Mouse (Mus musculus) gastrocnemius, adult 2 months (tissue): ENCODE data around the gene Fpgt. TPM values are rescaled to one million over a fixed set of nuclear protein-coding genes. Genes with fewer than 3 reads are reported as not detected.

Experiments used
- DNase-seq: peaks from one replicate; pipeline ENCODE4 v3.0.0; 2022
- H3K27ac ChIP-seq: fragments of 200-600 bp; 2 replicates; pipeline ENCODE4 v1.8.1; 2022; ENCODE audit warnings: mild to moderate bottlenecking
- H3K4me3 ChIP-seq: fragments of 200-600 bp; 2 replicates; pipeline ENCODE4 v1.8.1; 2022; ENCODE audit warnings: mild to moderate bottlenecking, moderate library complexity
- CTCF ChIP-seq: fragments of 200-600 bp; IDR thresholded peaks from 2 replicates; pipeline ENCODE4 v1.8.1; 2022; ENCODE audit warnings: antibody characterized with exemption, mild to moderate bottlenecking, moderate library complexity
- intact Hi-C: fragments of 180-260 bp; cut with DNase I; formaldehyde crosslinking; loops from one replicate; pipeline ENCODE4 v1.15.1; 2025
- total RNA-seq, 2 experiments: library from RNA; stranded (reverse); gene quantifications; 2 replicates each; pipeline ENCODE4 v1.2.3; 2021

Fpgt gene
- total RNA-seq, 2 experiments from 2014 or later, result 8.2 to 9.1 TPM

DNA sequence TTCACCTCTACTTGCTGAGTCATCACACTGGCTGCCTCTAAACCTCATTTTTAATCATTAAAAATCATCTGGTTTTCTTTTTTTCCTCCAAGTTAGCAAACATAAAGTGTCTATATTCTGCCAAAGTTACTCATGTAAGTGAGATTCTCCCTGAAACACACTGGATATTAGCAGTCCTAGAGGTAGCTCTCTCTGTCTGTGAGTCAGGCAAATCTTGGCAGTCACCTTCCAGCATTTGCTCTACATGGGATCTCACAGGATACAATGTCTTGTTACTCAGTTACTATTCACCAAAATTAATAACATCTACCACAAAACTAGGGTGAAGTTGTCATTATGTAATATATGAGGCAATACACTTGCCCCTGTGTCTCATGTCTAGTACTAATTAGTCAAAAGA, 41.2 kb downstream of the Fpgt start:
- TF ChIP-seq CTCF, result no peak
- no peak overlapping the region for H3K4me3 ChIP-seq
- intact Hi-C loops, result no loop called here
- no peak for DNase-seq
- no peak overlapping the region for H3K27ac ChIP-seq

DNA sequence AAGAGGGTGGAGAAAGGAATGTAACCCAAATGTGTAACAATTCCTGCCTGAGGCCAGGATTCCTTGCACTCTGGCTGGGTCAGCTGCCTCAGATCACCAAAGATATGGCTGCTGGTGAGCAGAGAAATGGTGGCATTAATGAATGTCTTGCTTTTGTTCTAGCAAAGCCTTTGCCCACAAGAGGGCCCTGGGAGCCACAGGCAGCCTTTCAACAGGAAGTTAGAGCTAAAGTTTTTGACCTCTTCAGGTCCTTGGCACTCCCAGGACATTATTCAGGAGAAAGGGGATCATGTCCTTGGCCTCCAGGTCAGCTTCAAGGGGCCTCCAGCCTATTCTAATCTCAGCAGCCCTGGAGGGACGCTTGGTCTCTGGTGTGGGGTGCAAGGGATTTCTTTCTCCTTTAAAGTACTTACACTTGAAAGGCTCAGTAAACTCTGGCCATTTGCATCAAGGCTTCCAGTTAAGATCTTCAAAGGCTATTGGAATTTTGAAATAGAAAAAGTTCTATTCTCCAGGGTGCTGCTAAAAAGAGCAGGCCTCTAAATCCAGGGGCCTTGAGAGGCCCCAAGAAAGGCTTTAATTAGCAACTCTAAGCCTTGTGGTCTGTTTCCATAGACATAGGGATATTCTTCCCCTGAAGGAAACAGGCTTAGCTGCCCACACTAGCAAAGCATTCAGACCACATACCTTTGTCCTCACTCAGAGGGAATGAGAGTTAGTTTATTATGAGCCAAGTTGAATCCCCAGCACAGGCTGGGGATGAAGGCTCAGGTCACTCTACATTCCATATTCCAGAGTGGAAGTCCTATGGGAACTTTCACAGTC, 54.0 kb downstream of the Fpgt start:
- no peak overlapping the region for H3K27ac ChIP-seq
- no peak for DNase-seq
- intact Hi-C loops, result no loop called here
- no peak overlapping the region for H3K4me3 ChIP-seq
- no peak for TF ChIP-seq CTCF

Other genes with a start within 250 kb of the Fpgt start
- gene Tnni3k, start 38.0 kb downstream of the Fpgt start, total RNA-seq, result not detected
- under 1 TPM; 0.31 to 0.36 TPM for gene Lrriq3, start within 50 bp of the Fpgt start, total RNA-seq